Mouse (Mus musculus) neural tube, embryonic 10.5 days (tissue): ENCODE results near the gene Taf10.
"Not testable (repeated sequence)": the region's sequence is repeated elsewhere in the genome, so short reads cannot be mapped to it uniquely, and the experiment has no call there.

Source experiments
- DNase-seq: peaks from one replicate; pipeline ENCODE4 v3.0.0-alpha.2; 2017; ENCODE audit warnings: low spot score; ENCODE audit errors: extremely low spot score

Gene Taf10

DNA sequence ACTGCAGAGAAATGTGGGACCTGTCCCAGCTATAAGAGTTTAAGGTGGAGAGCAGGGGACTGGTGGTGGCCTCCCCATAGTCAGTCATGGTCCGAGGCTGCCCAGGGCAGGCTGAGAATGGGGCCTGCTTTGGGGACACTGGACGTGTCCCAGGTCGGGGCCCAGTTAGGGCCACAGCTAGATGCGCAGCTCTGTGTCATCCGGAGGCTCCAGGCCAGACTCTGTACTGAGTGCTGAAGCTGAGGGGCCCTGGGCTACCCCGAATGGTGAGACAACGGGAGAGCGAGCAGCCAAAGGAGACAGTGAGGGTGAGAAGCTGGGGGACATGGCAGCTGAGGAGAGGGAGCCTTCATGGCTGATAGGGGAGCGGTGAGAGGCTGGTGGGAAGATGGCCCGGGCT lies 9.1 kb upstream of the Taf10 start:
- no peak for DNase-seq

DNA sequence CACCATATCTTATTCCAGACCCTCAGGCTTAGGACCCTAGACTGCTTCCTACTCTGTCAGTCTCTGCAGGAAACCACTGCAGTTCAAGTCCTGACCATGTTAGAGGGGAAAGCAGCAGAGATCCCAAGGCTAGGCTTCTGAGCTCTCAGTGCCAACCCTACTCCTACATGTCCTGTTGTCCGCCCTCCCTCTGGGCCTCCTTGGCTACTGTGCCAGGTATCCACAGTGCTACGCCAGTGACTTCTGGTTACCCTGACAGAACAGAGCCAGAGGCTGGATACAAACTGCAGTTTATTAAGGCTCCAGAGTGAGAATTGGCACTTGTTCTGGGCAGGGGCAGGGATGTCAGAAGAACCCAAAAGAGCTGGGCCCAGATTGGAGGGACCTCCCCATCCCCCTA lies 8.6 kb upstream of the Taf10 start:
- no peak for DNase-seq

DNA sequence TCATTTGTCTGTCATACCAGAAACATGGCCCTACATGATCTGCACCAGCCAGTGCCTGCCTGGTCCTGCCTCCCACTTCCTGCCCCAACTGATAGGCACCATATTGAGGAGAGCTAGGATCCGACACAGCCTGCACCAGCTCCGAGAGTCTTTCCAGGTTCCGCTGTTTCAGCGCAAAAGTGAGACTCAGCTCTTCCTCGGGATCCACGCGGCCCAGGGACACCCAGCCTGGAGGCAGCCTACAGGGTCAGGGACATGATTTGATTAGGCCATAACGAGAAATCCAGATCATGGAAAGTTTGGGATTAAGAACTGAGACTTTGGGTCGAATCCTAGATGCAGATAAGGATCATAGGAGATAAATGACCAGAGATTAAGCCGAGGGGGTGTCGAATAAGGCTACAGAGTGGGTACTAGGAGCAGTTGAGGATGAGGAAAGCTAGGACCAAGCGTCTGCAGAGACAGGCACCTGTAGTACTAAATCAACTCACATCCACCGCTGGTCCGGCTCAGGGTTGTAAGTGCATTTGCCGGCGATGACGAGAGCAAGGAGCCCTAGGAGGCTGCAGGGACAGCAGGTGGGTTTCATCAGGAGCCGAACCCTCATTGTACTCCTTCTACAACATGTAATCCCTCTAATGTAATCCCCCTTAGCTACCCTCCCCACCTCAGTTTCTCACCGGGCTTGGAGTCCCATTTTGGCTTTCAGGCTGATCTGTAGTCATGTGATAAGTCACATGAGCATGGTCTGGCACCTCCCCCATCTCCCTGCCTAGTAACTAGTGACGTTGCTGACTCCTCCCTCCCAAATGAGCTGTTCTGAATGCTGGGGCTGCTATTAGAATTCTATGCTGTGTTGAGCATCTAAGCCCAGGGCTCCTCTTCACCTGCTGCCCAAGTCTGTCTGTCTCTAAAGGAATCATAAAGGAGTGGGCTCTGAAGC lies 7.6 kb upstream of the Taf10 start, which contains the start of gene Tpp1:
TSS of gene Tpp1 (minus strand) at position 745 of the 943 bp plus-strand sequence.
- peak; percentile 85 for DNase-seq

DNA sequence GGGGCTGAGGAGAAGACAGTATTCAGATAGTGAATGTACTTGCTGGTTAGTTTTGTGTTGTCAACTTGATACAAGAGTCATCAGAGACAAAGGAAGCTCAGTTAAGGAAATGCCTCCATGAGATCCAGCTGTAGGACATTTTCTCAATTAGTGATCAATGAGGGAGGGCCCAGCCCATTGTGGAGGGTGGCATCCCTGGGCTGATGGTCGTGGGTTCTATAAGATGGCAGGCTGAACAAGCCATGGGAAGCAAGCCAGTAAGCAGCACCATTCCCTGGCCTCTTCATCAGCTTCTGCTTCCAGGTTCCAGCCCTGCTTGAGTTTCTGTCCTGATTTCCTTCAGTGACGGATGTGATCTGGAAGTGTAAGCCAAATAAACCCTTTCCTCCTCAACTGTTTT lies 3.6 kb upstream of the Taf10 start:
- DNase-seq, result no peak

DNA sequence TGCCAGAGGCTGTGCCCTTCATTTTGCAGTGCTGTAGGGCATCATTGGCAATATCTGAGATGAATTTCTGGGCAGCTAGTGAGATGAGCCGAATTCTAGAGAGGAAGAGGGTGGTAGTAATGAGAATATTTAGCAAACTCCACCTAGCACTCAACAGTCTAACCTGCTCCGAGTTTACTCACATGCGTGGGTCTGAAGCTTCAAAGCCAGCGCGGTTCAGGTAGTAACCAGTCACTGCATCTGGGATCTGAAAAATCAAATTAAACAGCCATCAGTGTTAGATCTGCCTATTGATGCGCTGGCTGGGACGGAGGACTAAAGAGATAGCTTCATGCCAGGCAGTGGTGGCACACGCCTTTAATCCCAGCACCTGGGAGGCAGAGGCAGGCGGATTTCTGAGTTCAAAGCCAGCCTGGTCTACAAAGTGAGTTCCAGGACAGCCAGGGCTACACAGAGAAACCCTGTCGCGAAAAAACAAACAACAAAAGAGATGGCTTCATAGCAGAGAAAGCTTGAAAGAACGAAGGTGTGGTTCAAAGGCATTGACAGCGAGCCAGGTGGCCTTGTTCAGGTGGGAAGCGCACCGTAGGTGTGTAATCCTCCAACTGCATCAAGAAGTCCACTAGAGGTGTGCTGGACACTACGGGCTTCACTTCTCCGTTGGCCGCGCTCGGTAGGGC lies 775 bp downstream of the Taf10 start:
- not testable (repeated sequence) for DNase-seq

DNA sequence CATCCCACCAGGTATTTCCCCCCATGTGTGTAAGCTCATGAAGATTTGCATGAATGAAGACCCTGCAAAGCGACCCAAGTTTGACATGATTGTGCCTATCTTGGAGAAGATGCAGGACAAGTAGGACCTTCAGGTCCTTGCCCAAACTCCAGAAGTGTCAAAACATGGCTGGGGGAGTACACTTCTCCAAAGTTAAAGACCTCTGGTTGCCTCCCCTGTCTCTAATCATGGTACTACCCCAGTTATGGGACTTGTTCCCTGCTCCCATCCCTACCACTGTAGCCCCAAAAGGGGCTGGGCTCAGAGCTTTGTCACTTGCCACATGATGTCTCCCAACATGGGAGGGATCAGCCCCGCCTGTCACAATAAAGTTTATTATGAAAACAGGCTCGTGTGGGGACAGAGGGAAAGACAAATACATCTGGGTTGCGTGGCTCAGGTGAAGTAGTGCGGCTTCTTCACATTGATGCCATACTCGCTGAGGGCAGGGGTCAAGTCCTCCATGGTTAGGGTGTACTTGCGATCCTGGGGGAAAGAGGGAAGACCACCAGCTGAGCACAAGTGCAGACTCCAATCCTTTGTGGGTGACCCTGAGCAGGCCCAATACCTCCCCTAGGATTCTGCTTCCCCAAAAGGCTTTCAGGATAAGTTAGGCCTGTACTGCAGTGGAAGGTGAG lies 1.5 kb downstream of the Taf10 start:
- not testable (repeated sequence) for DNase-seq

DNA sequence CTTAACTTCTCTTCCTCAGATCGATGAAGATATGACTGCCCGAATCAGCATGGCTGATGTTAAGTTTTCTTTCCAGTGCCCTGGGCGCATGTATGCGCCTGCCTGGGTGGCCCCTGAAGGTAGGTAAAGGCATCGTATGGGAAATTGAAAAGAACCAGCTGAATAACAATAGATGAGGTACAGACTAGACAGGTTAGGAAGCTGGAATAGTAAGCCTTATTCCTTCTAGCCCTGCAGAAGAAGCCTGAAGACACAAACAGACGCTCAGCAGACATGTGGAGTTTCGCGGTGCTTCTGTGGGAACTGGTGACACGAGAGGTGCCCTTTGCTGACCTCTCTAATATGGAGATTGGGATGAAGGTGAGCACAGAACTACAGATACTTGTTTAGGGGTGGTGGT lies 2.2 kb downstream of the Taf10 start:
- no peak for DNase-seq

DNA sequence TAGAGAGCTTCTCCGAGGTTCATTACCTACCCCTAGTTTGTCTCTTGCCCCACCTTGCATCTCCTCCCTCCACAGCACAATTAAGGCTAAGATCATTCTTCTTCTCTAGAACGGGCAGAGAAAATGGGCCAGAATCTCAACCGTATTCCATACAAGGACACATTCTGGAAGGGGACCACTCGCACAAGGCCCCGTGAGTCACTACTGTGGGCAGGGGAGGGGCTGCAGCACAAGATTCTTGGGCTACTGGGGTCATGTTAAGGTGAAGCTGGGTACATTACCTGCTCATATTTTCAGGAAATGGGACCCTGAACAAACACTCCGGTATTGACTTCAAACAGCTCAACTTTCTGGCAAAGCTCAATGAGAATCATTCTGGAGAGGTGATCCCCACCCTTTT lies 3.3 kb downstream of the Taf10 start:
- no peak for DNase-seq

DNA sequence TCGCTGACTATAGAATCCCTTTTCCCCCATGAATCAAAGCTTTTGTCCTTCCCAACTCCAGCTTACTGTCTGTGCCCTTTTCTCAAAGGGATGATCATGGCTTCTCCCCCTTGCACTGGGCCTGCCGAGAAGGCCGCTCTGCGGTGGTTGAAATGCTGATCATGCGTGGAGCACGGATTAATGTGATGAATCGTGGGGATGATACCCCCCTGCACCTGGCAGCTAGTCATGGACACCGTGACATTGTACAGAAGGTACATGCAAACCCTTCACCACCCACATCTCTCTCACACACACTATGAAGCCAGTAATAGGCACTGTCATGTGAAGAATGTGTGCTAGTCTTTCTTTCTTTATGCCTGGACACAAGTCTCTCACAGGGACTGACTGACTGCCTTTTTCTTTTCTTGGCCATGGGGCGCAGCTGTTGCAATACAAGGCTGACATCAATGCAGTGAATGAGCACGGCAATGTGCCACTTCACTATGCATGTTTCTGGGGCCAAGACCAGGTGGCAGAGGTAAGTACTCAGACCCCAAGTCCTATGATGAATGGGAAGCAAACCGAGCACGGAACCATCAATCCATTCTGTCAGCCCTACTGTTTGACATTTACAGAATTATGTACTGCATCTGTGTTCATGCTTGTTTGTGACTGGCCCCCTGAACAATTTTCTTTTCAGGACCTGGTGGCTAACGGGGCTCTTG lies 3.9 kb downstream of the Taf10 start:
- no peak for DNase-seq

DNA sequence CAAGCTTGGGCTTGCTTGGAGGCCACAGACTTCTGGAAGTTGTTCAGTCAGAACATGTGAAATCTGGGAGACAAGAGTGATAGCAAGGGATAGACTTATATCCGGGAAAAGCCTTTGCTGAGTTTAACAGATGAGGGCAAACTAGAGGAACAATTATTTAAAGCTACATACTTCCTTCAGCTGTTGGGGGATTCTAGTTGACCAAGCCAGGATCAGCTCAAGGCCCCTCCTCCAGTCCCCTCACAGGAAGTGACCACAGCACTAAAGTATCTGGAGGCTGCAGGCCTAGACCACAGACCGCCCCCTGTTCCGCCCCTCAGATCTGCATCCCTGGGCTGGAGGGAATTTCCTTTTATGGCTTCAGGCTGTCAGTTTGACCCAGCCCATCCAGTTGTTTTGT lies 5.2 kb downstream of the Taf10 start:
- no peak for DNase-seq

DNA sequence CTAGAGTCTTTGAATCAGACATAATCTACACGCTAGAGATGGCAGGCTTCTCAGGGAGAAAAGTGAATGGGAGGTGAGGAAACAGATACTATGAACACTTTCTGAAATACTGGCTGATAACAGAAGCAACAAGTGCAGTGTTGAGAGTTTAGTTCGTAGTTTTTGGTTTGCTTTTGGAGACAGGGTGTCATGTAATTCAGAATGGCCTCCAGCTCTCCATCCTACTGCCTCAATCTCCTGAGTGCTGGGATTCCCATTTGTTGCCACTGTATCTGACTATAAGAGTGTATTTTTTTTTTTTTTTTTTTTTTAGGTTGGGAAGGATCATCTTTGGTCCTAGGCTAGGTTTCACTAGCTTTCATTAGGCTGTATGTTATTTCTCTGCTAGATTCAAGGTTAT lies 5.9 kb downstream of the Taf10 start:
- no peak for DNase-seq

DNA sequence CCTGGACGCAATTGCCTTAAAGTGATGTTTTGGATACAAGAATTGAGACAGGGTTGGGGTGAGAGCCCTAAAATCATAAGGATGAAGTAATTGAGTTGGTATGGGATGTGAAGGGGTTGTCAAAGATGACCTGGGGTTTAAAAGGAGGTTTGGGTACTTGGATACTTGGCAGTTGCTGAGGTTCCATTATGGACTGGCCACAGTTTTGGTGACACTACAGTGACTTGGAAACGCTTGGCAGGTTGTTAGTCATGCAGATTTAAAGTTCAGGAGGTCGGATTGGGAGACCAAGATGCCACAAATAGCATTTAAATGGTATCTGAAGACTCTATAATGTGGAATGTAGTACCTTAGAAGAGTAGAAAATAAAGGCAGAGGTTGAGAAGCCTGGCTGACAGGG lies 6.5 kb downstream of the Taf10 start:
- DNase-seq, result no peak

DNA sequence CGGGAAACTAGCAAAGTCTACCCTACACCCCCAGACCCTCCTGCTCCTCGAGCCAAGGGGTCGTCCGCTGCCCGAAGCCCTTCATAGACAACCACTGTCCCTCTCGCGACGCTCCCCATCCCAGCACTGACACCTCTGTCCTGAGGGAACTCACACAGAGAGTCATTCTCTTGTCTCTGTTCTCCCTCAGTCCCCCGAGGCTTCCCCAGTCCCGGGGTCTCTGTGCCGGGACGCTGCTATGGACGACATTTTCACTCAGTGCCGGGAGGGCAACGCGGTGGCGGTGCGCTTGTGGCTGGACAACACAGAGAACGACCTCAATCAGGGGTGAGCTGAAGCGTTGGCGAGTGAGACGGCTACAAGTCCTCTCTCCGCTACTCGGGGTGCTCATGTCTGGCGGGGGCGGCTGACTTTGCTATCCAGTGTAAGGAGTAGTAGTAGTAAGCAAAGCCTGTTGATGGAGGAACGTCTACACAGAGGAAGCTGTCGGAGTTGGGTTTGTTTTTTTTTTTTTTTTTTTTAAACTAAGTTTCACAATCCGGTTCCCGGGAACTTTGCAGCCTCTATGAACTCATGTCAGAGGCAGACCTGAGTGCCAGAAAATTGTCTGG lies 7.1 kb downstream of the Taf10 start, which contains the start of gene Rrp8:
TSS of gene Rrp8 (minus strand) at position 475 of the 611 bp plus-strand sequence.
- no peak for DNase-seq

DNA sequence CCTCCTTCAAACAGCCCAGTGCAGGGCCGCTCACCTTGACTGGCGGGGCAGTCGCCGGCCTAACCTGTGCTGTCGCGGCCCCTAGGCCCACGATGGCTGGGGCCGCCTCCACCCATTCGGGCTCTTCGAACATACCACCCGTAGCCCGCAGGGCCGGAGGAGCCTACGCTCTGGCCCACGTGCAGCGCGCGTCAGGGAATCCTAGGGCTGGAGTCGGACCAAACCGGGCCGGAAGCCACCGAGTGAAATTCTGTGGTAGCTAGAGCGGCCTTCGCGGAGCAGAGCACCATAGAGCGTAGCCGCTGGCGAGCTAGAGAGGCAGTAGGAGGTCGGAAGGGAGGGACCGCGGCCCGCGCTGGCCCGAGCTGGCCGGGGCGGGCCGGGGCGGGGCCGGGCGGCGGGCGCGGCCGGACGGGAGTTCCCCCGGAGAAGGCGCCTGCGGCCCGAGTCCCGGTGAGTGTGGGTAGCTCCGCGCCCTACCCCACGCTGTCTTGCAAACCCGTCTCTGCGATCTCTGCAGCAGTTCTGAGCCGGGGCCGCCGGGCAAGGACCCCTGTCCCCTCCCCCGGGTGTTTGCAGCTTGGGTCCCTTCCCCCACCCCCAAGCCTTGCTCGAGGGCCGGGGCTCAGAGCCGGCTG lies 7.8 kb downstream of the Taf10 start, which contains the start of gene Ilk:
TSS of gene Ilk (plus strand) at position 329 of the 638 bp plus-strand sequence.
- peak; percentile 87 for DNase-seq

DNA sequence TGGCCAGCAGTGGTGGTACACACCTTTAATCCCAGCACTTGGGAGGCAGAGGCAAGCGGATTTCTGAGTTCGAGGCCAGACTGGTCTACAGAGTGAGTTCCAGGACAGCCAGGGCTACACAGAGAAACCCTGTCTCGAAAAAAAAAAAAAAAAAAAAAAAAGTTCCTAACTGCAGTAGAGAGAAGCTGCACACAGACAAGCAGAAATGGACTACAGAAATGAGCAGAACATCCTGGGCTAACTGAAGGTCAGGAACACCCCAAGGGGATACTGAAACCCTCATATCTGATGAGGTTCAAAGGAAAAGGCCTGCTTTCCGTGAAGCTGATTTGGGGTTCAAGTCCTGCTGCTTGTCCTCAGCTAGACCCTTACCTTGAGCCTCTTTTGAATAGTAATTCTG lies 8.7 kb downstream of the Taf10 start:
- not testable (repeated sequence) for DNase-seq

DNA sequence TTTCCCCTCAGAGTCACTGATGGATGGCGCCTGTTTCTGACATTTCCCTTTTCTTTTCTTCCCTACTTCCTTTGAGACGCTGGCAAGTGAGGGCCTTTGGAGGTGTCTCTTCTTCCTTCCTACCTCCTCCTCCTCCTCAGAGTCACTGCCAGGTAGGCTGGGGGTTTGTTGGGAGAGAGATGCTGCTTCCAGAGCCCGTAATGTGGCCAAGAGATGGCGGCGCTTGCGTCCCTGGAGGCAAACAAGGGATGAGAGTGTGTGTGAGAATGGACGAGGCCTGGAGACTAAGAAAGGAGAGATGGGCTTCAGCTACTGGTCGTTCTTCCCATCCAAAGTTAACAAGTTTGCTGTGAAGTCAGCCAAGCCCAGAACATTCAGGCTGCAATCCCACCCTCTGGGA lies 9.3 kb downstream of the Taf10 start:
- no peak for DNase-seq

DNA sequence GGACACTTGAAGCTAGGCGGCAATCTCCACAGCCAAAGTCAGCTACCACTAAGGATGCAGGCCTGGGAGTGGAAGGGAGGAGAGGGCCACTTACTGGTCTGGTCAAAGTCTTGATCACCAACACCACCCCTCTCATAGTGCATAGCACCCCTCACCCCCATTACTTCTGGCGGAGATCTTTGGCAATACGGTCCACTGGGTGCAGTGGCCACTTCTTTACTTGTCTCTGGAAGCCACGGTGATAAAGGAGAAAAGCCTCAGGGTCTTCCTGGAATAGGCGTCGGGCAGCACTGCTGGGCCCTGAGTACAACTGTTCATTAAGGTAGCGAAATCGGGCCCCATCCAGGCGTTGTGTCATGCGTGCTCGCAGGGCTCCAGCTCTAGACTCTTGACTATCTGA lies 10.3 kb downstream of the Taf10 start:
- DNase-seq, result no peak

DNA sequence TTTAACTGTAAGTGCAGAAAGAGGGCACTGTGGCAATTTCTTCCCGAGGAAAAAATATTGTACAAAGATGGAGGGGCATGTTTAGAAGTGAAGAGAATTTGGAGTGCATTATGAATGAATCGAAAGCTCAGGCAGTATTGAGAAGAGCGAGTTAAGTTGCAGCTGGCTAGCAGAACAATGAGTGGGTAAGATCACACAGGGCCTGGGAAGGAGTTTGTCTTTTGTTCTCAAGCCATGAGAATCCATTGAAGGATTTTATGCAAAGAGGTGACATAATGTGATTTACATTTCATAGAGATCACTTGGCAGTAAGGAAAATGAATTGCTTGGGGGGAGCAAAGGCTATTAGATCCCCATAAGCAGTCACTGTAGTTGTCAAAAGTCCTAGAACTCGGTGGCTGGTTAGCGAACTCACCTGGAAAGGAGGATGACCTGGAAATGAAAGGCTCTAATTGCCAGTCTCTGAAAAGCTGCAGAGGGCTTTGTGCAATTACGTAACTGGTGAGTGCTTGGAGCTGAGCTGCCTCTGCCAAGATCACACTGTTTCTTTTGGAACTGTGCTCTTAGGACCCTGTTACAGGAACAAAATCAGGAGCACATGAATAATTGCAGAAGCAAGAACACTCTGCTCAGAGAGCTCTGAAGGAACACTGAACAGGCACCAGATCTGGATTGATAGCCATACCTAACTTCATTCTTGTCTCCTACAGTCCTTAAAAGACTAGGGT lies 15.3 kb downstream of the Taf10 start:
- peak; percentile 9 for DNase-seq

DNA sequence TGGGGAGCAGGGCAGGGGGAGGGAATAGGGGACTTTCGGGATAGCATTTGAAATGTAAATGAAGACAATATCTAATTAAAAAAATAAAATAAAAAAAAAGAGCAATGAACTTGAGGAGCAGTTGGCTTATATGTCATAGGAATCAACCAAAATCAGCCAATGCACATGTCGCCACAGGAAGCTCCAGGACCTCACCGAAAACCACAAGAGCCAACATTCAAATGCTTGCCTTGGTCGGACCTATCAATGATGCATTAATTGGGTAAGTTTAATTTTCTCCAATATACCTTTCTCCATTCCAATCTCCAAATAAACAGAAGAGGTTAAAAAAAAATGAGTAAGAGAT lies 17.2 kb downstream of the Taf10 start:
- DNase-seq, result peak; percentile 2
